Mouse (Mus musculus) thymus, adult 18-20 months (tissue): ENCODE data around the gene Prss44.
A peak's percentile ranks its signal among the peaks of the same experiment; 100 is the strongest.

Experiments
- DNase-seq, 2 experiments: peaks; one replicate each; pipeline ENCODE4 v3.0.0; 2022; ENCODE audit warnings: mixed read lengths in 2 of 2

The Prss44 gene

GRCm38 (mm10) chr9:110834411-110834810 is 20.6 kb downstream of the Prss44 start, which contains the start of gene Prss45:
TSS of gene Prss45 (plus strand) at chr9:110834588.
- DNase-seq, result no peak

- no peak for DNase-seq
Observed at GRCm38 (mm10) chr9:110834961-110835360, 21.2 kb downstream of the Prss44 start.

GRCm38 (mm10) chr9:110836112-110836511 is 22.3 kb downstream of the Prss44 start:
- DNase-seq, result no peak

GRCm38 (mm10) chr9:110840905-110841304 is 27.1 kb downstream of the Prss44 start:
- no peak for DNase-seq

- no peak for DNase-seq
Observed at GRCm38 (mm10) chr9:110841438-110841837, 27.6 kb downstream of the Prss44 start.

GRCm38 (mm10) chr9:110844206-110844605 is 30.4 kb downstream of the Prss44 start, which contains the start of gene Prss46:
TSS of gene Prss46 (plus strand) at chr9:110844506.
- DNase-seq, result no peak

- DNase-seq, result no peak
Observed at GRCm38 (mm10) chr9:110849162-110849561, 35.4 kb downstream of the Prss44 start.

GRCm38 (mm10) chr9:110855903-110856302 is 42.1 kb downstream of the Prss44 start:
- no peak for DNase-seq

GRCm38 (mm10) chr9:110856920-110857319 is 43.1 kb downstream of the Prss44 start:
- DNase-seq, result no peak

- DNase-seq, result no peak
Observed at GRCm38 (mm10) chr9:110857781-110858472, 44.1 kb downstream of the Prss44 start, which contains the start of gene Prss50. TSS of gene Prss50 (plus strand) at chr9:110857967.

- no peak for DNase-seq
Observed at GRCm38 (mm10) chr9:110858523-110858922, 44.7 kb downstream of the Prss44 start.

GRCm38 (mm10) chr9:110858967-110859596 is 45.3 kb downstream of the Prss44 start:
- DNase-seq, result no peak

GRCm38 (mm10) chr9:110871030-110871429 is 57.2 kb downstream of the Prss44 start:
- DNase-seq, result peak in 1 of 2 experiments; percentile 46
